Mouse (Mus musculus): ENCODE results near the gene P3h3.
"Not testable (repeated sequence)": the region's sequence is repeated elsewhere in the genome, so short reads cannot be mapped to it uniquely, and the experiment has no call there.

The P3h3 gene

DNA sequence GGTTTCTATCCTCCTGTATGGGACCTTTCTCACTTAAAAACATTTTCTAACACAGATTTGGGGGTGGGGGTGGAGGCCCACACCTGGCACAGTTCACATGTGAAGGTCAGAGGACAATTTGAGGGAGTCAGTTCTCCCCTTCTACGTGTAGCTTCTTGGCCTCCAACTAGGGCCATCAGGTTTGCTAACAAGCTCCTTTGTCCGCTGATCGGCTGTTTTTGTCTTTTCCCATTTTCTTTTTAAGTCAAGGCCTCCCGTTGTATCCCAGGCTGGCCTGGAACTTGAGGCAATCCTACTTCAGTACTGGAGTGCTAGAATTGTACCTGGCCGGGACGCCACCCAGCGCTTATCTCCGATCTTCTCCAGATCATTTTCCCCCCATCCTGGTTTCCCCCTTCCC, 25.9 kb downstream of the P3h3 start:
- DNase-seq (ENCODE audit: low read depth, low spot score): no peak

DNA sequence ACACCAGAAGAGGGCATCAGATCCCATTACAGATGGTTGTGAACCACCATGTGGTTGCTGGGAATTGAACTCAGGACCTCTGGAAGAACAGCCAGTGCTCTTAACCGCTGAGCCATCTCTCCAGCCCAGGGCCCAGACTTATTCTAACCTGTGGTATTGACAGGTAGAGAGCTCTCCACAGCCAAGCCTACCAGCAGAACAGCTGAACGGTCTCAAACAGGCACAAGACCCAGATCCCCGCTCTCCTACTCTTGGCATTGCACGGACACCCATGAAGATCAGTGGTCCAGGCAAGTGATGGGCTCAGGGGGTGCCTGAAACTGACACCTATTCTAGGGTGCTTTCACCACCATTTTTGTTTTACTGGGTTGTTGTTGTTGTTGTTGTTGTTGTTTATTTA, 26.4 kb downstream of the P3h3 start:
- not testable (repeated sequence) for DNase-seq (ENCODE audit: low read depth, low spot score)

DNA sequence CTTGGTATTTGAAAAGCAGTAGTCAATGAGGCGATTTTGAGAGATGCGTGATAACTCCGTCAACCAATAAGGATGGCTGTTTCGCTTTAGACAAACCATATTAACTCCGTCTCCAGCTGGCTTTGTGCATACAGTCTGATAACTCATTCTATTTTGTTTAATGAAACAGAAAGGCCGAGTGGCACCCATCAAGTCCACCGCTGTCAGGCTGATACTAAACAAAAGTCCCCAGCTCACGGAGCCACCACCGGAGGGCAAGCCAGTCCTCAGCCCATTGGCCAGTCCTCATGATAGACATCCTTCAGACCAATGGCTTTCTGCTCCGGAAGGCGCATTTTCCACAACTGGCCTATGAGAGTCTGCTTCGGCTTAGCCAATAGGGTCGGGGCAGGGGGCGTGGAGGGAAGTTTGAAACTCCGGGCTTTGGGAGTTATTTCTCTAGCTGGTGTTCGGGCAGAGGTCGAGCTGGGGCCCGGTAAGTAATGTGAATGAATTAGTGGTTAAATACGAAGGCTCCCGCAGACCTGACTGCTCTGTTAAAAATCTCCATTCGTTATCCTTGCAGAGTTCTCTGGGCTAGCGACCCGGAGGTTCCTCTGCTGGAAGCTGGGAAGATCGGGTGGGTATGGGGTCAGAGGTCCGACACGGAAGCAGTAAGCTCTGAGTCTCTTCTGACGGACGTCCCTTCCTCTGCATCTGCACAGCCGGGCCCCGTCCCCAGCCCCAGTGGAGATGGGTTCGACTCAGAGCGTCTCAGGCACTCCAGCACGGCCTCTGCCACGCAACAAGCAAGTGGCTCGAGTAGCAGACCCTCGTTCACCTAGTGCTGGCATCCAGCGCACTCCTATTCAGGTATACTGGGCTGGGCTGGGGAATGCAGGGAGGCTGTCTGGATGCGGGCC, 27.5 kb downstream of the P3h3 start:
- DNase-seq (ENCODE audit: low read depth, low spot score): peak; percentile 97

DNA sequence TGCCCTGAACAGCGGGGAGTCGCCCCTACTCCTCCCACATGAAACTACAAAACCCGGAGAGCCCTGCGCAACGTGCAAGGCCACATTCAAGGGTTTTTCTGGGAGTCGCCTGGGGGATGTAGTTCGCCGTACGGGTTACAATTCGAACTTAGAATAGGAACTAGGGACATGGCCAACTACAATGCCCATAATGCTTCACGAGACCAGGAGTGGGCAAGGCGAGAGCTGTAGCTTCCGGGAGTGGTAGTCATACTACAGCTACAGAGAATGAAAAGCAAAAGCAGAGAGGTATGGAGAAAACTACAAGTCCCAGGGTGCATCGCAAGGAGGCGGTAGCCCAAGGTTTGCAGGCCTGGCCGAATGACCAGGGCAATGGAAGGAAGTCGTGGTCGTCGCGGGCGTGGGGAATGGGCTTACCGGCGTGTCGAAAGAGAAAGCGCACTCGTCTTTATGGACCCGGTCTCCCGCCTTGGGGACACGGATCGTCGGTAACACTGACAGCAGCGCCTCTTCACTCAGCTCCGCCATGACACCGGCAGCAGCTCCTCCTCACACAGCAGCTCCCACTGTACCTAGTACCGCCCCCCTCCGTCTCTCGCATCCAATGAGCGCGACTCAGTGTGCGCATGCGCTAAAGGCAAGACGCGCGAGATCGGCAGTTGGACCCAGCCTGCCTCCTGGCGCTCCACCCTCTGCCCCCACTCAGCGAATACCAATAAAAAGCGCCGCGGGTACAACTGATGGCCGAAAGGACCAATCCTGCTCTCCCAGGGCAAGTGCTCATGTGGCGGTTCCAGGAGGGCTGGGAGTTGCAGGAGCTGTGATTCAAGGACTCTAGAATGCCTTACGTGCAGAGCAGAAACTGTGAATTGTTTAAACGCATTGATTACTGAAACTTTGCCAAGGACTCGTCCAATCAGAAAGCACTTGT, 28.4 kb downstream of the P3h3 start, which contains the start of the genes Usp5 and Cdca3:
Gene Usp5 (minus strand): TSS at position 617 of the 931 bp plus-strand sequence.
Gene Cdca3 (plus strand): TSS at position 680 of the 931 bp plus-strand sequence.
- DNase-seq (ENCODE audit: low read depth, low spot score): peak; percentile 100

DNA sequence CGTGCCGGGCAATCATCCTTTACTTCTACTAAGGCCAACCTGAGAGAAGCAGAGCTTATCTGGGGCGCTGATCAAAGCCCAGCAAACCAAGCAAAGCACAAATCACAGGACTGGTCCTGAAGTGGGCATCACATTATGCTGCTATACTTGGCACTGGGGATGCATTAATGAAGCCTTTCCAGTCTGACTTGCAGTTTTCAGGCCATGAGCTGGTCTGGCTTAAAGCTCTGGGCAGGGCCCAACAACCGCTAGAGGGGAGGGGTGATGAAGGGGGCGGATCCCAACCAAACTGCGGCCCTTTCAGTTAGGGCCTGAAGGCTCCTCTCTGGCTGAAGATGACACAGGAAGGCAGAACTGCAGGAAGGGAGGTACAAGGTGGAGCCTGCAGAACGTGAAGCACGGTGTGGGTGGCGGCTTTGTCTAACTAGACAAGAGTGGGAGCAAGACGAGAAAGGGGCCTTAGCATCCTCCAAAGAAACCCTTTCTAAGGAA, 29.4 kb downstream of the P3h3 start:
- no peak for DNase-seq (ENCODE audit: low read depth, low spot score)

DNA sequence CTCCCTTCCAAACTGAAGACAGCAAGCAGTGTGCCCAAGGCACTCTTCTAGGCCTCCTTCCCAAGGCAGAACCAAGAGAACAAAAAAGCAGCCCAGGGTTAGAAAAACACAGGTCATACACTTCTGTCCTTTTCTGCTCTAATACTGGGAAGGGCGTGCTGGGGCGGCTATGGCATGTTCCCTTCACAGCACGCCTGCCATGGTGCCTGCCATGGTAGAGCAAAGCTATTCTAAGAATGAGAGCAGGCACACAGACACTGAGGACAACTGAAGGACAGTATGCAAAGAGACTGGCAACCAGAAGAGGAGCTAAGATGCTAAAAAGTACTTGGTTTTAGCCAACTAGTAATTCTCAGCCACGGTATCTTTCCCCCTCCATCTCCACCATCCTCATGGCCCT, 35.5 kb downstream of the P3h3 start:
- DNase-seq (ENCODE audit: low read depth, low spot score): no peak

DNA sequence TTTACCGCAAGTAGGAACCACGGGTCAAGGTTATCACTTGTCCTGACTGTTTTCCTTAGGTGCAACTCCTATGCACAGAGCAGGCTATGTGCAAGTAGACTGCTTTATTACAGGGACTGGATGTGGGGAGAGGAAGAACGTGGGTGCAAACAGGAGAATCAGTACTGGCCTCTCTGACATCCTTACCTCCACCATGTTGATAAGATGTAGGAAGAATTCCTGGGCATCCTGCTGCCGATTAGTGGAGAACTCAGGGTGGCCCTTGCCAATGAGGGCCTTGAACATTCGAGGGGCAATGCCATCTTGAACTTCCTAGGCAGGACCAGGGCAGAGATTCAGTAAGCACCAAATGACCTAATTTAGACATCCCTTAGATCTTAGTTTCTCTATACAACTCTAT, 36.7 kb downstream of the P3h3 start:
- DNase-seq (ENCODE audit: low read depth, low spot score): no peak

DNA sequence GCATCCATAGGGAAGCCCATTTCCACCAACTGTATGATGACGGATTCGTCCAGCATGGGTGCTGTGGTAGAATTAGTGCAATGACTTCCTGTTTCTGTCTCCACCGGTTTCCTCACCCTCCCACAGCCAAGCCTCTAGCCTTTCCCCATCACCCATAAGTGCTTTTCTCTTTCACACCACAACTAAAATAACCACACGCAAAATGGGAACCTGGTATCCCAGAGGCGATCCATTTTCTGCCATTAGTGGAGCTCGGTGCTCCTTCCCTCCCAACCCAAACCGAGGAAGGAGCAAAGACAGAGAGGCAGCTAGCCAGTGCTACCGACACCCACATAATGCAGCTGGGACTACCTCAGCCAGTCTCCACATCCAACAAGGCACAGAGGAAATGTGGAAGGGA, 39.6 kb downstream of the P3h3 start:
- no peak for DNase-seq (ENCODE audit: low read depth, low spot score)

DNA sequence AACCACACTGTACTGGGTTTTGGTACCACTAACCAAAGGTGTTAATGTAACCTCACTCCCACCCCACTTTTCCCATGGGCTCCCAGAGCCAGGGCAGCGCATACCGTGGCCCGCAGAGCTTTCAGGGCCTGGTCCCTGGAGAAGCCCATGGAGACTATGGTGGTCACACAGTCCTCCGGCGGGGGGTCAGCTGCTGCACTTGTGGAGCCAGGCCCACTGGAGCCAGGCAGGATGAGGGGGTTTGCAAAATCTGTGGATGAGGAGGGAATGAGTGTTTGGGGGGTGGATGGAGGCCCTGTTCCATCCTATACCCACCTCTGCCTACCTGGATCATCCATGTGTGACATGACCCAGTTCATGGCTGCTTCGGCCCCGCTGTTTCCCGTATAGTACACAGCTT, 40.0 kb downstream of the P3h3 start:
- DNase-seq (ENCODE audit: low read depth, low spot score): no peak

DNA sequence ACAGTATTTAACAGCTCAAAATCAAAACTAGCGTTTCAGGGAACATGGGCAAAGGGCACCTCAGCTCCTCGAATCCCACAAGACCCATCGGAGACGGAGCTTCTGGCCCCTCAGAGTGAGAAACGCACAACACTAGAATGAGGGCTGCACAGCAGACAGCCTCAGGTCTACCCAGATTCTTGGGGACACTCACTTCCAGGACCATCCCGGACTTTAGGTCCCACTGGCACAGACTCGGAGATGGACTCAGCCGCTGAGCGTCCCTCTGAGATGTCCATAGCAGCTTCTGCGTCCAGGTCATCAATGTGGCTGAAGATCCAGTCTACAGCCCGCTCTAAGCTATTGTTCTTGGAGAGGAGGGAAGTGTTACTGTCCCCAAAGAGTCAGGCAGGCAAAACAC, 40.4 kb downstream of the P3h3 start:
- DNase-seq (ENCODE audit: low read depth, low spot score): no peak

DNA sequence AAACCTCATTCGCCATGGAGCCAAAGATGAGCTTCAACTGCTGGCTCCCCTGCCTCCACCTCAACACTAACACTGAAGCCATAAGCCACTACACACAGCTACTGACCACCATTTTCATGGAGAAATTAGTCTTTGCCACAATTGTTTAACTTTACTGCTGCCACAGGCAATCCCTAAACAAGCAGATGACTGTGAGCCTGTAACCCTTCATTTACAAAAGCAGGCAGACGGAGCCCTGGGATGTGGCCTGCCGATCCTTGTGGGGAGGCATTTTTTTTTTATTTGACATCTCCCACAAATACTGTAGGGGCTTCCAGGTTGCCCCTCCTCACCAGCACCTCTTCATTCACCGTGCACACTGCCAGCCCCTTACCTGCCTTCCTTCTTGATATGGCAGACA, 40.9 kb downstream of the P3h3 start:
- no peak for DNase-seq (ENCODE audit: low read depth, low spot score)

DNA sequence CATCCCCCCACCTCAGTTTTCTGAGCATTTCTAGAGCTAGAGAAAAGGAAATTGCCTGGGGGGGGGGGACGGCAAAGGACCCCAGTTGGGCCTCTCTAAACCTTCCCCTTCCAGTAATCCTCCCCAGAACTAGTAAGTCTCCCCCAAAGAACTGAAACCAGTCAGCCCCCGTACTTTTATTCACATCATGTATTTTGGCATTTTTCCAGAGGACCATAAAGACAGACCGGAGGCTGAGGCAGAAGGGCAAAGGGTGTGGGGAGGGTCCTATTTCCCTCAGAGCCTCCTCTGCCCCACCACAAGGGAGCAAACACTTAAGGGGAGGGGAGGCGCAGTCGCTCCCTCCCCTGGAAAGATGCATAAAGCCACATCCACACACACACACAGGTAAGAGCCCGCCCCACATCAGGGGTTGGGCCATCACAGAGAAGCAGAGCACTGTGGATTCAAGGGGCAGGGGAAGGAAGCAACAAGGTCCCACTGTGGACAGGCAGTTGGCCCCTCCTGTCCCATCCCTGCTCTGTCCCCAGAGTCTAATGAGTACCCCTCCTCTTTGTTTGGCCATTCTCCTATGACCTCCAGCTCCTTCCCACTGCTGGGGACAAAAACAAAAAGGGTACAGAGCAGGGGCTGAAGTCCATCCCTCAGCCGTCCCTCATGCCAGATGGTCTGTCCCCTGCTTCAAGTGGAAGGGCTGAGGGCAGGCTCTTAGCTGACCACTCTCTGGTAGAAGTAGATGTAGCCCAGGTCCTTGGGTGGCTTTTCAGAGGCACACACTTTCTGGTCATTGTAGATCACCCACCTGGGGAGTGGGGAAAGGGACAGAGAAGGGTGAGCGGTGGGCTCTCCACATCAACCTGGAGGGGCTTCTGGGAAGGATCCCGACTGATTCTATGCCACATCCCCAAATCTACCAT, 42.4 kb downstream of the P3h3 start:
- DNase-seq (ENCODE audit: low read depth, low spot score): no peak

DNA sequence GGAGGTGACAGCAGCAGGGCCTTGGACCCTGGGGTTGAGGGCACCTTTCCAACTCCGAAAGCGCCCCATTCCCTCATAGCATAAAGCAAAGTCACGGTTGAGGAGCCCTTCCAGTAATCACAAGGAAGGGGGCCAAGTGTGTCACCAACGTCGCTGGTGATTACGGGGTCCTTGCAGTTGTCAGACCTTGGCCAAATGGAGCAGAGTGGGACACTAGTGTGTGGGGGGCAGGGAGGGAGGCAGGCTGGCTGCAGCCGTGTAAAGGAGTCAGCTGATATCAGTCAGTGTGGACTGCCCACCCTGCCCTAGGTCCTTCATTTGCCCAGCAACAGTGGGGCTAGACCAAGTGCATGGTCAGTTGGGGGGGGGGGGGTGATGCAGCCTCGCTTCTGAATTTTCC, 43.1 kb downstream of the P3h3 start:
- DNase-seq (ENCODE audit: low read depth, low spot score): peak; percentile 47

DNA sequence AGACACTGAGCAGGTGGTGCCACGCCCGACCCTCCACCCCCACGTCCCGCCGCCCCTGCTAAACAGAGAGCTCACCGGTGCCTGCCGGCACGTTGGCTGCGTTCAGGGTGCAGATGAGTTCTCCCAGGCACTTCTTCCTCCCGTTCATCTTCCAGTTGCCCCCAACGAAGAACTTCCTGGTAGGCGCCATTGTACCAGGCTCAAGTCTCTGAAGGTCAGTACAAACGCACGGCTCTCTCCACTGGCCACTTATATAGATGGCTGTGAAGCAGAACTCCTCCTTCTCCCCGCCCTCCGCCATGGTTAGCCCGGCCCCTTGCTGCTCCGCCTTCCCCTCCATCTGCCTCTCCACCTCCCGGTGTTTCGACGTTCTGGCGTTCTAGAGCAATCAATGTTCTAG, 43.6 kb downstream of the P3h3 start, which contains the start of gene Tpi1:
Gene Tpi1 (minus strand): TSS at position 364 of the 400 bp plus-strand sequence.
- DNase-seq (ENCODE audit: low read depth, low spot score): peak; percentile 96

DNA sequence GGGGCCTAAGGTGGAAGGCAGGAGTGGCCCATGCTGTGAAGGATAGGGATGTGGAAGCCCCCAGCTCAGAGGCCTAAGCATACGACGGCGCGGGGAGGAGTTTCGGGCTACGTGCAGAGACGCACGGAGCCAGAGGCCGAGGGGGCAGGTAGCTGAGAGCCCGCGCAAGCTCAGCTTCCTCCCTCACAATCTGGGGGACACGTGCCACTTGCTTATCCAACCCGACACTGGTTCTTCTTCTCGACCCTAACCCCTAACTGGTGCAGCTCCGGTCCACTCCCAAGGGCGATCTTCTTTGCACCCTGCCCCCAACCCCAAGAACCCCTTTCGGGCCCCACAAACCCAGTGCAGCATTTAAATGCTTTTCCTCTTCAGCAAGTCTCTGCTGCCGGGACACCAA, 44.1 kb downstream of the P3h3 start:
- peak; percentile 89 for DNase-seq (ENCODE audit: low read depth, low spot score)

DNA sequence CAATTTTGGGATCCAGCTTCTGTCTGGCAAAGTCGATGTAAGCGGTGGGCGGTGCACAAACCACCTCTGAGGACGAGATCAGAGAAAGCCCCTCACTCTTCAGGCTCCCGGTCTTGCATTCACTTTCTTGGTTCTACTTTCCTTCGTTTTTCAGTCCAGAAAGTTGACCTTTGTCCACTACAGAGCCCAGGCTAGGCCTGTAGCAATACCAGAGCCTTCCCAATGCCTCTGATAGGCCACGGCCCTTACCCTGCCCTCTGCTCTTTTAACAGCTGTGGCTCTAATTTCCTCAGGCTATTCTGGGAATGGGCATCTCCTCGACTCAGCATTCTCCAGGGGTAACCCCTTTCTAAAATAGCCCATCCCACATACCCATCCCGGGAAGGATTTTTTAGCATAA, 44.7 kb downstream of the P3h3 start:
- DNase-seq (ENCODE audit: low read depth, low spot score): peak; percentile 88

DNA sequence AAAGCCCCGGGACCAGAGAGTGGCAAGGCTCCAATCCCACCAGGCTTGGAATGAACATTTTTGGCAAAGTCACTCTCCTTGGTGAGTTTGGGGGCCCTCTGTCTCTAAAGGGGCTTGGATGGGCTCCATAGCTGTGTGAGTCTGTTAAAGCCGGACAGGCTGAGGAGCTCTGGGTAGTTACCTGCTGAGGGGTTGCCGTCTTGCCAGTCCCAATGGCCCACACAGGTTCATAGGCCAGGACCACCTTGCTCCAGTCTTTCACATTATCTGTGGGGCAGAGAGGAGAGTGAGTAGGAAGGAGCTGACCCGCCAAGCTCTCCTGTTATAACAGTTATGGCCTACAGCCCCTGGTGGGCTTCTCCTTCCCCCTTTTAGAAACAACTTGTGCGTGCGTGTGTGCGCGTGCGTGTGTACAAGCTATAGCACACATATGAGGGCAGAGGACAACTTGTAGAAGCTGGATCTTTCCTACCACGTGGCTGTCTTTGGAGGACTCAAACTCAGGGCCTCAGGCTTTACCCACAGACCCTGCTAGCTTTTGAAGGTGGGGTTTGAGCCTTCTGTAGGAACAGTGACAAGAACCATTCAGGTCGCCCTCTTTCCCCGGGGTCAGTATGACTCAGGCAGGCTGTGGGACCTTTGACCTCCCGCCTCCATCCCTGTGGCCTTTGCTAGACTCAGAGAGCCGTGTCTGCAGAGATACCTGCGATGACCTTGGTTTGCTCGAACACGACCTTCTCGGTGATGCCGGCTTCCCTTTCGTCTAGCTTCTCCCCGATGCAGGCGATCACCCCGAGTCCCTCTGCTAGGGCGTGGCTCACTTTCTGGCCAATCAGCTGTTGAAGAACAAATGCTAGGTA, 45.6 kb downstream of the P3h3 start:
- no peak for DNase-seq (ENCODE audit: low read depth, low spot score)

DNA sequence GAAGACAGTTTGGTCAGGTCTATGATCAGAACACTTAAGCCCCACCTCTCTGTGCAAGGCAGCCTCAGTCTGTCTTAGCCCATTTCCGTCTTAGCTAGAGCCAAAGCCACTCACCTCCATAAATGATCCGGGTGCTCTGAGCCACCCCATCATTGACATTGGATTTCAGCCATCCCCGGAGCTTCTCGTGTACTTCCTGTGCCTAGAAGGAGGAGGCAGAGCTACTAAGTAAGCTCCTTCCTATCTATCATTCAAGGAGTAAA, 46.2 kb downstream of the P3h3 start:
- DNase-seq (ENCODE audit: low read depth, low spot score): no peak

DNA sequence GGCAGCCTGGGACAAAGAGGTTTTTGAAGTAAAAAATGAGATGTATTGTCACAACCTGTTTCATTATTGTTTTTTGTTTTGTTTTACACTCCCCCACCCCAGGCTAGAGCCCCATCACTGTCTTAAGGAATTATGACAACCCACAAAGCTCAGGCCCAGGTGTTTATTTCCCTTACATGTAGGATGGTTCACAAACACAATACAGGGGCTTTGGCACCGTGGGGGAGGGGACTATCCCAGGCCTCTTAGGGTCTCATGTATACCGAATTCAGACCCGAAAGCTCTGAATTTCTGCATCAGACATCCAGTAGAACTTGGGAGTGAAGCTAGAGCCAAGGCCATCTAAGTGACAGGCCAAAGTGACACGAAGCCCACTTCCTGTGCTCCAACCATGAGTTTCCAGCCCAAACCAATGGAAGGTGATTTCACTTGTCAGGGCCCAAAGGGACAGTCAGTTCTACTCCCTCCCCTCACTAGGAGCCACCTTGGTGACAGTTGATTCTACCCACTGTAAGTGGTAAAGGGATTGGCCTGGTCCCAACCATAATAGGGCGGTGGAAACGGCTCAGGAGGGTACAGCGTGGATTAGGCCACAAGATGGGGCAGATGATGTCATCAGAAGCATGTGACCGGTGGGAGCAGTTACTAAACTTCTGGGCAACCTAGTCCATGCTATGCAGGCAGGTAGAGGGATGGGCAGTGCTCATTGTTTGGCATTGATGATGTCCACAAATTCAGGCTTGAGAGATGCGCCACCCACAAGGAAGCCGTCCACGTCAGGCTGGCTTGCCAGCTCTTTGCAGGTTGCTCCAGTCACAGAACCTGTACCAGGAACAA, 46.8 kb downstream of the P3h3 start:
- not testable (repeated sequence) for DNase-seq (ENCODE audit: low read depth, low spot score)
